Mouse (Mus musculus) heart, embryonic 13.5 days (tissue): Measurements from ENCODE around the gene Nek11. TPM values are rescaled to one million over a fixed set of nuclear protein-coding genes. Genes with fewer than 3 reads are reported as not detected.

Experiments used
- ATAC-seq: fragments of 200-750 bp; cut with Nextera tagmentation; 2 replicates; pipeline ENCODE4 v1.8.0; 2017; ENCODE audit warnings: moderate TSS enrichment; ENCODE audit not compliant: insufficient number of reproducible peaks, low FRiP score, low TSS enrichment; ENCODE audit errors: extremely low read depth
- H3K27ac ChIP-seq: fragments of 300-500 bp; sonication (generic); replicated peaks from 2 replicates; pipeline ENCODE4 v1.5.1; 2015; ENCODE audit warnings: moderate library complexity, mild to moderate bottlenecking, inconsistent platforms
- H3K27me3 ChIP-seq: fragments of 300-500 bp; sonication (generic); replicated peaks from 2 replicates; pipeline ENCODE4 v1.6.1; 2015; ENCODE audit warnings: mild to moderate bottlenecking, inconsistent platforms
- H3K36me3 ChIP-seq: fragments of 300-500 bp; sonication (generic); 2 replicates; pipeline ENCODE4 v1.6.1; 2015; ENCODE audit warnings: mild to moderate bottlenecking, inconsistent platforms
- H3K4me1 ChIP-seq: fragments of 300-500 bp; sonication (generic); 2 replicates; pipeline ENCODE4 v1.6.1; 2015; ENCODE audit warnings: inconsistent platforms
- H3K4me2 ChIP-seq: fragments of 300-500 bp; sonication (generic); 2 replicates; pipeline ENCODE4 v1.6.1; 2015; ENCODE audit warnings: inconsistent platforms, mild to moderate bottlenecking, moderate library complexity
- H3K4me3 ChIP-seq: fragments of 300-500 bp; sonication (generic); 2 replicates; pipeline ENCODE4 v1.5.1; 2015; ENCODE audit warnings: moderate library complexity, mild to moderate bottlenecking, inconsistent platforms
- H3K9ac ChIP-seq: fragments of 300-500 bp; sonication (generic); 2 replicates; pipeline ENCODE4 v1.6.1; 2015; ENCODE audit warnings: inconsistent platforms, mild to moderate bottlenecking, moderate library complexity
- H3K9me3 ChIP-seq: fragments of 300-500 bp; sonication (generic); 2 replicates; pipeline ENCODE4 v1.6.1; 2016; ENCODE audit warnings: inconsistent platforms
- WGBS: fragments of 180-500 bp; shearing (Covaris S2); methylation state at CpG from one replicate; pipeline ENCODE4 v1.1.7; 2015; ENCODE audit warnings: mixed read lengths; 5-methylcytosine and 5-hydroxymethylcytosine counted together
- polyA plus RNA-seq: library from polyadenylated mRNA; unstranded; fragments of >200 nt; fragmentation: Nextera tagmentation; extraction: Ambion mirVana; gene quantifications from 2 replicates; pipeline ENCODE4 v1.2.1, GENCODE M21; 2015

Nek11 gene
- polyA plus RNA-seq, 1 experiment from 2014 or later, result 0.23 TPM

- 68% methylated on average over 1 of the region's 1 CpGs for WGBS
- no peak for ATAC-seq
- no peak overlapping the region for H3K27ac ChIP-seq
- no peaks in the 10 kb centered on the region for H3K36me3 ChIP-seq
- no peak overlapping the region for H3K4me3 ChIP-seq
- H3K4me1 ChIP-seq, result no peaks in the 10 kb centered on the region
- H3K9me3 ChIP-seq, result no peaks in the 10 kb centered on the region
- H3K4me2 ChIP-seq, result no peak overlapping the region
- H3K9ac ChIP-seq, result no peak overlapping the region
- no peaks in the 10 kb centered on the region for H3K27me3 ChIP-seq
Observed at GRCm38 (mm10) chr9:105312686-105313085, 82.6 kb downstream of the Nek11 start.

- ATAC-seq, result no peak
- H3K36me3 ChIP-seq, result no peaks in the 10 kb centered on the region
- no peak overlapping the region for H3K4me2 ChIP-seq
- no peaks in the 10 kb centered on the region for H3K27me3 ChIP-seq
- H3K4me3 ChIP-seq, result no peak overlapping the region
- H3K9me3 ChIP-seq, result no peaks in the 10 kb centered on the region
- H3K27ac ChIP-seq, result no peak overlapping the region
- WGBS, result 31% methylated on average over 9 of the region's 9 CpGs
- H3K9ac ChIP-seq, result no peak overlapping the region
- no peaks in the 10 kb centered on the region for H3K4me1 ChIP-seq
Observed at GRCm38 (mm10) chr9:105309553-105310281, 85.6 kb downstream of the Nek11 start.

GRCm38 (mm10) chr9:105306042-105306441 is 89.3 kb downstream of the Nek11 start:
- no peak overlapping the region for H3K9ac ChIP-seq
- no peaks in the 10 kb centered on the region for H3K4me1 ChIP-seq
- H3K36me3 ChIP-seq, result no peaks in the 10 kb centered on the region
- H3K4me3 ChIP-seq, result no peak overlapping the region
- no peak for ATAC-seq
- no peak overlapping the region for H3K4me2 ChIP-seq
- H3K27ac ChIP-seq, result no peak overlapping the region
- WGBS, result 80% methylated on average over 2 of the region's 2 CpGs
- no peaks in the 10 kb centered on the region for H3K27me3 ChIP-seq
- H3K9me3 ChIP-seq, result no peaks in the 10 kb centered on the region

GRCm38 (mm10) chr9:105302230-105302629 is 93.1 kb downstream of the Nek11 start:
- no peaks in the 10 kb centered on the region for H3K9me3 ChIP-seq
- H3K36me3 ChIP-seq, result no peaks in the 10 kb centered on the region
- no peaks in the 10 kb centered on the region for H3K4me1 ChIP-seq
- no peak overlapping the region for H3K9ac ChIP-seq
- H3K4me2 ChIP-seq, result no peak overlapping the region
- WGBS, result 69% methylated on average over 3 of the region's 3 CpGs
- no peak for ATAC-seq
- no peaks in the 10 kb centered on the region for H3K27me3 ChIP-seq
- H3K4me3 ChIP-seq, result no peak overlapping the region
- H3K27ac ChIP-seq, result no peak overlapping the region

- Histone ChIP-seq H3K4me2 (no peak overlapping the region), H3K9me3 (no peaks in the 10 kb centered on the region), H3K36me3 (no peaks in the 10 kb centered on the region), H3K27ac (no peak overlapping the region), H3K4me1 (no peaks in the 10 kb centered on the region), H3K27me3 (no peaks in the 10 kb centered on the region), H3K4me3 (no peak overlapping the region), H3K9ac (no peak overlapping the region)
- 81% methylated on average over 1 of the region's 1 CpGs for WGBS
- no peak for ATAC-seq
Observed at GRCm38 (mm10) chr9:105301396-105301795, 93.9 kb downstream of the Nek11 start.

- no peak for ATAC-seq
- no peaks in the 10 kb centered on the region for H3K36me3 ChIP-seq
- 76% methylated on average over 2 of the region's 2 CpGs for WGBS
- no peak overlapping the region for H3K9ac ChIP-seq
- no peaks in the 10 kb centered on the region for H3K4me1 ChIP-seq
- no peak overlapping the region for H3K27ac ChIP-seq
- no peak overlapping the region for H3K4me3 ChIP-seq
- H3K27me3 ChIP-seq, result no peaks in the 10 kb centered on the region
- H3K9me3 ChIP-seq, result no peaks in the 10 kb centered on the region
- no peak overlapping the region for H3K4me2 ChIP-seq
Observed at GRCm38 (mm10) chr9:105300738-105301325, 94.5 kb downstream of the Nek11 start.

GRCm38 (mm10) chr9:105284670-105285069 is 110.7 kb downstream of the Nek11 start:
- ATAC-seq, result no peak
- Histone ChIP-seq H3K4me1 (no peaks in the 10 kb centered on the region), H3K36me3 (no peaks in the 10 kb centered on the region), H3K27me3 (no peaks in the 10 kb centered on the region), H3K4me3 (no peak overlapping the region), H3K9me3 (no peaks in the 10 kb centered on the region), H3K27ac (no peak overlapping the region), H3K9ac (no peak overlapping the region), H3K4me2 (no peak overlapping the region)
- WGBS, result 25% methylated on average over 7 of the region's 7 CpGs

- no peak for ATAC-seq
- Histone ChIP-seq H3K4me2 (no peak overlapping the region), H3K36me3 (no peaks in the 10 kb centered on the region), H3K9me3 (no peaks in the 10 kb centered on the region), H3K4me1 (no peaks in the 10 kb centered on the region), H3K27ac (no peak overlapping the region), H3K4me3 (no peak overlapping the region), H3K27me3 (no peaks in the 10 kb centered on the region), H3K9ac (no peak overlapping the region)
- WGBS, result 21% methylated on average over 4 of the region's 4 CpGs
Observed at GRCm38 (mm10) chr9:105282725-105283124, 112.6 kb downstream of the Nek11 start.

GRCm38 (mm10) chr9:105274925-105275324 is 120.4 kb downstream of the Nek11 start:
- no peaks in the 10 kb centered on the region for H3K9me3 ChIP-seq
- 75% methylated on average over 3 of the region's 3 CpGs for WGBS
- ATAC-seq, result no peak

GRCm38 (mm10) chr9:105274286-105274685 is 121.0 kb downstream of the Nek11 start:
- no peak overlapping the region for H3K9ac ChIP-seq
- no peaks in the 10 kb centered on the region for H3K9me3 ChIP-seq
- no peak for ATAC-seq
- no peak overlapping the region for H3K27ac ChIP-seq
- no peaks in the 10 kb centered on the region for H3K4me1 ChIP-seq
- H3K36me3 ChIP-seq, result no peaks in the 10 kb centered on the region
- WGBS, result 59% methylated on average over 6 of the region's 6 CpGs
- no peak overlapping the region for H3K4me3 ChIP-seq
- H3K4me2 ChIP-seq, result no peak overlapping the region
- no peaks in the 10 kb centered on the region for H3K27me3 ChIP-seq

More at GRCm38 (mm10) chr9:105274925-105275324, 120.4 kb downstream of the Nek11 start:
- H3K4me3 ChIP-seq, result no peak overlapping the region
- H3K36me3 ChIP-seq, result no peaks in the 10 kb centered on the region
- H3K4me2 ChIP-seq, result no peak overlapping the region
- H3K9ac ChIP-seq, result no peak overlapping the region
- no peak overlapping the region for H3K27ac ChIP-seq
- no peaks in the 10 kb centered on the region for H3K27me3 ChIP-seq
- H3K4me1 ChIP-seq, result no peaks in the 10 kb centered on the region

- Histone ChIP-seq H3K27me3 (no peaks in the 10 kb centered on the region), H3K9ac (no peak overlapping the region), H3K4me1 (no peaks in the 10 kb centered on the region), H3K27ac (no peak overlapping the region), H3K4me3 (no peak overlapping the region), H3K36me3 (no peaks in the 10 kb centered on the region), H3K9me3 (no peaks in the 10 kb centered on the region), H3K4me2 (no peak overlapping the region)
- whole genome bisulfite sequencing, result 9% methylated on average over 7 of the region's 7 CpGs
- ATAC-seq, result no peak
Observed at GRCm38 (mm10) chr9:105272241-105272640, 123.1 kb downstream of the Nek11 start.

GRCm38 (mm10) chr9:105263140-105263539 is 132.2 kb downstream of the Nek11 start:
- H3K27me3 ChIP-seq, result no peaks in the 10 kb centered on the region
- no peaks in the 10 kb centered on the region for H3K9me3 ChIP-seq
- no peaks in the 10 kb centered on the region for H3K36me3 ChIP-seq
- no peak overlapping the region for H3K4me2 ChIP-seq
- no peak overlapping the region for H3K27ac ChIP-seq
- no peak overlapping the region for H3K9ac ChIP-seq
- WGBS, result 47% methylated on average over 2 of the region's 2 CpGs
- H3K4me3 ChIP-seq, result no peak overlapping the region
- no peak for ATAC-seq
- H3K4me1 ChIP-seq, result no peaks in the 10 kb centered on the region
